Mouse (Mus musculus): ENCODE measurements at regions not wholly inside any gene's neighbourhood (a gene's known extent, or its start where the extent isn't known, plus 50 kb on each side); places are given as distances from the start of the nearest gene placed in this dataset.
A peak's percentile ranks its signal among the peaks of the same experiment; 100 is the strongest.

DNA sequence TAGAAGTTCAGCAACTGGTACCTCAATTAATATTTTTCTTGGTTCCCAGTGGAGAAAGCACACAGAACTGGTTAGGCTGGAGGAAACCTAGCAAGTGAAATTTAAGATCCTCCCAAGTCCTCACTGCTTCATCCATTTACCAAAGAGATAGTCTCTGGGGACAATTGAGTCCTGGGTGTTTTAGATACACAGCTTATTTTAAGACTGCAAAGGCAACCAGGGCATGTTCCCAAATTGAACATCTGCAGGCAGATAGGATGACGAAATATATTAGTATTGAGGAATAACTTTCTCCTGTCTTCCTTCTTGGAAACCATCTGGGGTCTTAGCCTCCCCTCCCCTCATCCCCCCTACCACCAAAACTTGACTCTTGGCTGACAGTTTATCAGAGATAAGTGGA, 356.3 kb upstream of the Npvf start:
- DNase-seq: no peak

DNA sequence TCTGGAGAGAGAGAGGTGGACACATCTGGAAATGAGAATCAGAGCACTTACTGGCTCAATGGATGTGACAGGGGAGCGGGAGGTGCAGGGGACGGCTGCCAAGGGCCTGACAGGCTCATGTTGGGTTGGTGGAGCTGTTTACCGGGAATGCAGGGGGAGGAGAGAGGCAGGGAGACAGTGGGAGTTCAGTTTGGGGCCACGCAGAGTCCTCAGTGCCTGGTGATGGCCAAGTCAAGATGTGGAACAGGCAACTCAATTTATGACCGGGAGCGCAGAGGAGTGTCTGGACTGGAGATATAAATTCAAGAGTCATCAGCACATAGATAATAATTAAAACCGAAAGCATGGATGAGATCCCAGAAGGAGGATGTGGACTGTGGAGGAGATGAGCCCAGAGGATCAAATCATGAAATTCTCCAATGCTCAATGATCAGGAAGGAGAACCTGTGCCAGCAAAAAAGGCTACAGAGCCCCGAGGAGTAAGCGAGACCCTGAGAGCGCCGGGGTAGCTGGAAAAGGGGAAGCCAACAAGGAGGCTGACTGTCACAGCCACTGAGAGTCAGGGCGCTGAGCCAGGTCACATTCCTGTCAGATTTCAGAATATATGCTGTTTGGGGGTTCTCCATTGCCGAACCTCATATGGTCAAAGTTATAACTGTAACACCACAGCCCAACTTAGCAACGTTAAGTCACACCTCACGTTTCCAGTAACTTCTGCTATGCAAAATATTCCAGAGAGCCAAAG, 358.0 kb upstream of the Npvf start:
- DNase-seq: peak; percentile 9 to 32

DNA sequence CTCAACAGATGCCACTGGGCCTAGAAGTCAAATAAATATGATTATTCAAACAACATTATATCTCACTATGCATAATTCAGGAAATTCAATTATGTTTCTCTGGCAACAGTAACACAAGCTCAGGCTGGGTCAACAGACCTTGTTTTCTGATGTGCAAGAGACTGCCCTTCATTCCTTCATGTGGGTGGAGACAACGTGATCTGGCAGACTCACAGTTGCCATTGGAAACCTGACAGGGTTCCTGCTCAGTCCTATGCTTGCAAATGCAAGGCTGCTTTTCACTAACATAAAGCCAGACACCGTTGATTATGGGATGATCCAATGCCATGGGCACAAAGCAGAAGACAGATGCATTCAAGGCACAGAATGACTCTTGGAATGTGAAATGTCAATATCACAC, 361.5 kb upstream of the Npvf start:
- peak in 1 of 2 experiments; percentile 13 for DNase-seq

- peak in 1 of 2 experiments; percentile 6 for DNase-seq
These were observed 362.3 kb upstream of the Npvf start for GRCm38 (mm10) chr6:51016441-51017070.

GRCm38 (mm10) chr6:51017260-51017999, 363.2 kb upstream of the Npvf start:
- no peak for DNase-seq

DNA sequence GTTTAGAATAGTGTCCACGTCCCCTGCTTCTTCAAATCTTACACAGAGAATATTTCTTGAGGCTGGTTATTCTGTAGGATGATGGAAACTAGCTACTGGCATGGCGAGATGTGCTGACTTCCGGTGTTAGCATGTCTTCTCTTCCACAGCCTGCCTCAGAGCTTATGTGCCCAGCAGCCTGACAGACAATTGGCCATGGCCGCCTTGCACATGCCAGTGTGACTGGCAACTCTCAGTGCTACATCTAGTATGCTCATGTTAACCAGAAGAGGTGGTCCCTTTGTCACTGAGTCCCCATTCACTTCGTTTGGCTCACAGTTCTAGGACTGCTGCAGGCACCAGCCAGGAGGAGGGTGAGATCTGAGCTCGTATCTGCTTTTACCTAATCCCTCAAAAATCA, 367.0 kb upstream of the Npvf start:
- no peak for DNase-seq

DNA sequence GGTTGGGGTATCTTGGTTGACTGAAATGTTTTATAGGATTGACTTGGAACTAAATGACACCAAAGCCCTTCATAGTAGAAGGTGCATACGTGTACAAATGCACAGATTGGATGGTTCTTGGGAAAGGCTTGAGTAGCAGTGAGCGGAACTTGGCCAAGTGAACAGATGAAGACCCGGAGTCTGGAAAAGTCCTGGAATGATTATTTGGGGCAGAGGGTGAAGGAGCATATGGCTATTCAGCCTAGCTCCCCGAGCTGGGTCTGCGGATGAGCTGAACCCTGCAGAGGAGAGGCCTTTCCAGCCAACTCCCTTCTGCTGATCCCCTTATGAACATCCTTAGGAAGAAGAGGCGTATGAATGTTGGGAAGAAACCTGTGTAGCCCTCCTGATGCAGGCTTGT, 369.1 kb upstream of the Npvf start:
- no peak for DNase-seq

- peak in 1 of 2 experiments; percentile 5 for DNase-seq
These were observed 370.5 kb upstream of the Npvf start for GRCm38 (mm10) chr6:51024756-51025155.

GRCm38 (mm10) chr6:51025411-51025810, 371.2 kb upstream of the Npvf start:
- no peak for DNase-seq

- DNase-seq: no peak
These were observed 373.1 kb upstream of the Npvf start for GRCm38 (mm10) chr6:51027296-51027695.

GRCm38 (mm10) chr6:51029516-51029915, 375.3 kb upstream of the Npvf start:
- DNase-seq: no peak

GRCm38 (mm10) chr6:51029953-51030352, 375.7 kb upstream of the Npvf start:
- no peak for DNase-seq

DNA sequence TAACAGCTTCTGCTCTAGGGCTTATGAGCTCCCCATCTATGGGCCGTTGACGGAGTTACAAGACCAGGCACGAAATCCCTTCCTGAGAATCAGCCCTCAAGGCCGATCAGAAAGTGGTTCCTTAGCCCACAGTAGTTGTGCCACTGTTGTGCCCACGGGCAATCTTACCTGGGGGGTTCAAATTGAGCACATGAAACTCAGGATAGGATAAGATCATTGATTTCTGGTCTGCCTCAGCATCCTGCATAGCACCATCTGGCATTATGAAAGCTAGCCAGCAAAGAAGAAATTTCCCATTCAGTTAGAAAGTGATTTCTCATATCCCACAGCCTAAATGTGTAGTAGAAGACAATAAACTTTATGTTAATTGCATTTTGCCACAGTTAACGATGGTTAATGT, 379.6 kb upstream of the Npvf start:
- no peak for DNase-seq

DNA sequence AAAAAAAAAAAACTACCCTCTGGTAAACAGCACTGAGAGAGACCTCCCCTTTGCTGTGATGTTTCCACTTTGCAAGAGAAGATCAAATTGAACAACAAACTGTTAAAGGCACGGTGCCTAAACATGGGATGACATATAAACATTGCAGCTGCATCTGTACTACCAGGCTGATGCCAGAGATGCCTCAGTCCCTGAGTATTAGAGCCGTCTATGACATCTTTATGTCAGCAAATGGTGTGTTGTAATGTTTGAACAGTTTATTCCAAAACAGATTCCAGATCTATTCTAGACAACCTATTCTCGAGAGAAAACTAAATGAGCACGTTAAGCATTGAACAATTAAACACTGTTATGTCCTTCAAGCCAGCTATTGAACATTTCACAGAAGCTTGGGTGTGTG, 381.8 kb upstream of the Npvf start:
- DNase-seq: no peak

DNA sequence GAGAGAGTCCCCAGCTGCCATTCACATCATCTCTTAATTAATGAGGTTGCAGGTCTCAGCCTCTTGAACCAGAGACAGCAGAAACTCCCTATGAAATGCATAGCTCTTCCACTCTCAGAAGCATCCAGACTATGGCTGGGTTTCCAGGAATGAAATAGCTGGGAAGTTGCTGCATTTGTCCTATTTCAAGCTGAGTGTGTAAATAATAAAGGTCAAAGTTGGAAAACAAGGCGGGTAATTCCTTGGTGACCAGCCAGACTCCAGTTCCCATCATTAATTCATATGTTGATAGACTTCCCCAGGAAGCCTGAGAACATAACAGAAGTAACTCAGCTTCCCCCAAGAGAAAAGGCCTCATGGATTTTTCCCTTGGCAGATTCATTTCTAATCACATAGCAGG, 382.3 kb upstream of the Npvf start:
- peak in 1 of 2 experiments; percentile 11 for DNase-seq

GRCm38 (mm10) chr6:51036956-51037355, 382.7 kb upstream of the Npvf start:
- no peak for DNase-seq

GRCm38 (mm10) chr6:51039486-51040180, 385.4 kb upstream of the Npvf start:
- DNase-seq: no peak

DNA sequence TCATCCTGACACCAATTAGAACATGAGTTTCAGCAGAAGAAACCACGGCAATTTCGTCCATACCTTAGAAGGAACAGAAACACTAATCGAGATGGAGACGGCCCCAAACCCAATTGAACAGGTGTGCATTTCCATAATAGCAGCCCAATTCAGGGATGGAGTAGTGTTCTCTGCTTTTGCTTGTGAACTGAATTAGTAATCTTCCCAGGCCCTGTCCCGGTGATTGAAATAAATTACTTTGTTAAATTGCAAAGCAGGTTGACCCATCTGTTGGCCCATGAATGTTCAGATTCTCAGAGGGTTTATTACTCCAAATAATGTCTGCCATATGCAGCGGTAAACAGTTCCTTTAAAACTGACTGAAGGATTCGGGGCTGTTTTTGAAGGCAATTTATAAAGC, 388.5 kb upstream of the Nfe2l3 start:
- DNase-seq: no peak

- DNase-seq: no peak
These were observed 387.6 kb upstream of the Nfe2l3 start for GRCm38 (mm10) chr6:51044873-51045272.

GRCm38 (mm10) chr6:51052451-51052921, 380.0 kb upstream of the Nfe2l3 start:
- no peak for DNase-seq

GRCm38 (mm10) chr6:51057229-51057628, 375.2 kb upstream of the Nfe2l3 start:
- no peak for DNase-seq

All from adrenal gland, postnatal 36 days (tissue).